Mouse (Mus musculus) cerebellum, adult 2 months (tissue): ENCODE measurements around the gene Kcnmb4.

ENCODE experiments used
- CTCF ChIP-seq: fragments of 200-500 bp; IDR thresholded peaks from 2 replicates; pipeline ENCODE4 v1.5.1; 2011; ENCODE audit warnings: low read depth, mild to moderate bottlenecking, control low read depth, low read length, moderate library complexity, borderline replicate concordance; ENCODE audit not compliant: insufficient read depth
- POLR2A ChIP-seq: fragments of 200-500 bp; IDR thresholded peaks from 2 replicates; pipeline ENCODE4 v1.6.1; 2011; ENCODE audit warnings: low read length, control low read depth, borderline replicate concordance; ENCODE audit not compliant: insufficient read depth

- TF ChIP-seq POLR2A (no peak), CTCF (no peak)
Measured at GRCm38 (mm10) chr10:116407684-116408359, 65.9 kb downstream of the Kcnmb4 start.
